Mouse (Mus musculus): Measurements from ENCODE around the gene Rnf31. TPM values are rescaled to one million over a fixed set of nuclear protein-coding genes. Genes with fewer than 3 reads are reported as not detected.

Gene Rnf31
- polyA plus RNA-seq, 1 experiment from 2014 or later: 18.2 TPM

DNA sequence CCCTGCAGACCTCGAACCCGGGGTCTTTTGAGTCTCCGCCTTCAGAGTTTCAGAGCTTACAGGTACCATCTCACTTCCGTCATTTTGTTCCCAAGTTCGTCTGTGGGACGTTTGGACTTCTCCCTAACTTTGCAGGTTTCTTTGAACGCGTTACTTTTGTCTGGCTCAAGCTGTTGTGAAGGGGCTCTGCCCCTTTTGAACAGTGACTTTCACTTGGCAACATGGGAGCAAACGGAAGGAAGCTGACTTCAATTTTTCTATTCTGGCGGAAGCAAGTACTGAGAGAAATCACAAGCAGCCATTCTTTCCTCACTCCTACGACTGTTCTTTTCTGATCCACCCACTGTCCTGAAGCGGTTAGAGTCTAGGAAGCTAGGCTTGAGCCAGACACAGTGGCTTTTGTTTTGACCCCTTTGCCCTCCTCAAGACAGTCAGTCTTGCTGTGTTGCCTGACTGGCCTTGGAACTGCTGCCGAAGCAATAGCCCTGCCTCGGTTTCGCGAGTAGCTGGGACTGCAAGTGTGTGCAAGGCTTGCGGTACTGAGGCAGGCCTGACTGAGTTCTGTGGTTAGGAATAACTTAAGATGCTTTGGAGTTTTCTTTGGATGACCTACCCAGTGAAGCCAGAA is 52.9 kb downstream of the Rnf31 start:
- Histone ChIP-seq H3K27me3 (replicated peaks; ENCODE audit: control insufficient read depth, insufficient read depth, low read length) (no peaks in the 10 kb centered on the region), H3K4me2 (replicated peaks; ENCODE audit: low read depth) (peak overlapping the region; percentile 66), H3K9me3 (ENCODE audit: control insufficient read depth) (no peaks in the 10 kb centered on the region), H3K9ac (ENCODE audit: low read depth, low read length) (peak overlapping the region; percentile 91; the same call in 1 of the 2 replicates), H3K36me3 (ENCODE audit: control insufficient read depth, insufficient read depth) (peaks cover 13% of the 10 kb centered on the region; the same call in 1 of the 2 replicates), H3K4me1 (replicated peaks; ENCODE audit: control insufficient read depth, insufficient read depth, low read length) (no peaks in the 10 kb centered on the region), H3K4me3 (ENCODE audit: low read depth, low read length) (peak overlapping the region; percentile 90), H3K27ac (ENCODE audit: low read depth, low read length) (peak overlapping the region; percentile 97)
- no peak for TF ChIP-seq CTCF (IDR thresholded peaks at IDR 0.05; ENCODE audit: low read depth)
- no peak for ATAC-seq
- WGBS: 10% methylated on average over 17 of the region's 17 CpGs

DNA sequence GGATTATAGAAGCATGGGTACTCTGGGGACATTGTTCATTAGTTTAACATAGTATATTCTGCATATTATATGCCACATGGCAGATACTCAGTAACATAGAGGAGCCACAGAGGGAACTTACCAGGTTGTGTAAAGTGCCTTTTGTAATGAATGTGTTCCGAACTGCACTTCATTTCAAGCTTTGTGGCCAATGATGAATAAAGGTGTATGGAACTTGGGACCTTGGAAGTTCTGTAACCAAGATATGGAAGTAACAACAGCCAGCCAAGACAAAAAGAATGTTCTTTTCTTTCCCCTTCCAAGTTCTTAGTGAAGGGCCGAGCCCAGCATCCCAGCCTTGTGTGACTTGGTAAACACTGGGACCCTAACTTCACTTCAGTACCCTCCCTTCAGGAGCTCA is 58.4 kb downstream of the Rnf31 start, which contains the start of gene Tssk4:
Gene Tssk4 (plus strand): TSS at position 301 of the 400 bp plus-strand sequence.
- Histone ChIP-seq H3K27ac (ENCODE audit: low read depth, low read length) (no peak within 1 kb of the TSS), H3K27me3 (replicated peaks; ENCODE audit: control insufficient read depth, insufficient read depth, low read length) (no peaks in the 10 kb centered on the region), H3K4me2 (replicated peaks; ENCODE audit: low read depth) (no peak within 1 kb of the TSS), H3K9ac (ENCODE audit: low read depth, low read length) (no peak within 1 kb of the TSS), H3K4me3 (ENCODE audit: low read depth, low read length) (no peak within 1 kb of the TSS), H3K4me1 (replicated peaks; ENCODE audit: control insufficient read depth, insufficient read depth, low read length) (no peaks in the 10 kb centered on the region), H3K36me3 (ENCODE audit: control insufficient read depth, insufficient read depth) (no peaks in the 10 kb centered on the region), H3K9me3 (ENCODE audit: control insufficient read depth) (no peaks in the 10 kb centered on the region)
- no peak for TF ChIP-seq CTCF (IDR thresholded peaks at IDR 0.05; ENCODE audit: low read depth)
- WGBS: 89% methylated on average over 2 of the region's 2 CpGs
- ATAC-seq: no peak

DNA sequence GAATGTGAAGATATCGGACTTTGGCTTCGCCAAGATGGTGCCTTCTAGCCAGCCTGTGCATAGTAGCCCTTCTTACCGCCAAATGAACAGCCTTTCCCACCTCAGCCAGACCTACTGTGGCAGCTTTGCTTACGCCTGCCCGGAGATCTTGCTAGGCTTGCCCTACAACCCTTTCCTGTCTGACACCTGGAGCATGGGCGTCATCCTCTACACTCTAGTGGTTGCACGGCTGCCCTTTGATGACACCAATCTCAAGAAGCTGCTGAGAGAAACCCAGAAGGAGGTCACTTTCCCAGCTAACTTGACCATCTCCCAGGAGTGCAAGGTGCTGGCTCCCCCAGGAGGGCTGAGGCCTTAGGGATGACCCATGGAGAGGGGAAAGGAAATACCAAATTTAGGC is 60.0 kb downstream of the Rnf31 start:
- Histone ChIP-seq H3K27ac (ENCODE audit: low read depth, low read length) (no peak overlapping the region), H3K9ac (ENCODE audit: low read depth, low read length) (no peak overlapping the region), H3K4me1 (replicated peaks; ENCODE audit: control insufficient read depth, insufficient read depth, low read length) (no peaks in the 10 kb centered on the region), H3K4me2 (replicated peaks; ENCODE audit: low read depth) (no peak overlapping the region), H3K9me3 (ENCODE audit: control insufficient read depth) (no peaks in the 10 kb centered on the region), H3K36me3 (ENCODE audit: control insufficient read depth, insufficient read depth) (no peaks in the 10 kb centered on the region), H3K4me3 (ENCODE audit: low read depth, low read length) (no peak overlapping the region), H3K27me3 (replicated peaks; ENCODE audit: control insufficient read depth, insufficient read depth, low read length) (no peaks in the 10 kb centered on the region)
- 88% methylated on average over 7 of the region's 7 CpGs for WGBS
- ATAC-seq: no peak
- TF ChIP-seq CTCF (IDR thresholded peaks at IDR 0.05; ENCODE audit: low read depth): no peak

Other genes with a start within 250 kb of the Rnf31 start
- gene Dhrs4, start 113.0 kb upstream of the Rnf31 start, polyA plus RNA-seq (2015; fragmentation: Nextera tagmentation; extraction: Ambion mirVana): 130 and 133 TPM in 2 replicates
- gene Carmil3, start 101.1 kb upstream of the Rnf31 start, polyA plus RNA-seq (2015; fragmentation: Nextera tagmentation; extraction: Ambion mirVana): 0.52 and 0.61 TPM in 2 replicates
- 0.24 and 0.39 TPM in 2 replicates for gene Cpne6, start 81.3 kb upstream of the Rnf31 start, polyA plus RNA-seq (2015; fragmentation: Nextera tagmentation; extraction: Ambion mirVana)
- gene Nrl, start 66.7 kb upstream of the Rnf31 start, polyA plus RNA-seq (2015; fragmentation: Nextera tagmentation; extraction: Ambion mirVana): not detected in 2 replicates
- 16.7 and 17.6 TPM in 2 replicates for gene Pck2, start 51.4 kb upstream of the Rnf31 start, polyA plus RNA-seq (2015; fragmentation: Nextera tagmentation; extraction: Ambion mirVana)
- gene Dcaf11, start 31.7 kb upstream of the Rnf31 start, polyA plus RNA-seq (2015; fragmentation: Nextera tagmentation; extraction: Ambion mirVana): 67.0 and 74.7 TPM in 2 replicates
- gene A730061H03Rik, start 31.3 kb upstream of the Rnf31 start, polyA plus RNA-seq (2015; fragmentation: Nextera tagmentation; extraction: Ambion mirVana): 1.2 and 1.8 TPM in 2 replicates
- 0.48 and 0.52 TPM in 2 replicates for gene Fitm1, start 16.1 kb upstream of the Rnf31 start, polyA plus RNA-seq (2015; fragmentation: Nextera tagmentation; extraction: Ambion mirVana)
- 283 and 287 TPM in 2 replicates for gene Psme1, start 13.6 kb upstream of the Rnf31 start, polyA plus RNA-seq (2015; fragmentation: Nextera tagmentation; extraction: Ambion mirVana)
- gene Emc9, start 6.4 kb upstream of the Rnf31 start, polyA plus RNA-seq (2015; fragmentation: Nextera tagmentation; extraction: Ambion mirVana): 21.6 TPM in 2 replicates
- 481 and 514 TPM in 2 replicates for gene Psme2, start 595 bp upstream of the Rnf31 start, polyA plus RNA-seq (2015; fragmentation: Nextera tagmentation; extraction: Ambion mirVana)
- 44.7 and 46.9 TPM in 2 replicates for gene Irf9, start 11.9 kb downstream of the Rnf31 start, polyA plus RNA-seq (2015; fragmentation: Nextera tagmentation; extraction: Ambion mirVana)
- gene Rec8, start 26.3 kb downstream of the Rnf31 start, polyA plus RNA-seq (2015; fragmentation: Nextera tagmentation; extraction: Ambion mirVana): 29.8 and 30.1 TPM in 2 replicates
- 28.0 and 29.8 TPM in 2 replicates for gene Ipo4, start 44.2 kb downstream of the Rnf31 start, polyA plus RNA-seq (2015; fragmentation: Nextera tagmentation; extraction: Ambion mirVana)
- gene Gm49378, start 46.2 kb downstream of the Rnf31 start, polyA plus RNA-seq (2015; fragmentation: Nextera tagmentation; extraction: Ambion mirVana): 2.3 and 2.7 TPM in 2 replicates
- gene Tm9sf1, start 52.1 kb downstream of the Rnf31 start, polyA plus RNA-seq (2015; fragmentation: Nextera tagmentation; extraction: Ambion mirVana): 94.6 and 95.9 TPM in 2 replicates
- gene Tssk4, start 58.5 kb downstream of the Rnf31 start, polyA plus RNA-seq (2015; fragmentation: Nextera tagmentation; extraction: Ambion mirVana): 0.65 and 0.69 TPM in 2 replicates
- gene Mdp1, start 68.8 kb downstream of the Rnf31 start, polyA plus RNA-seq (2015; fragmentation: Nextera tagmentation; extraction: Ambion mirVana): 85.1 and 94.0 TPM in 2 replicates
- gene Gmpr2, start 80.2 kb downstream of the Rnf31 start, polyA plus RNA-seq (2015; fragmentation: Nextera tagmentation; extraction: Ambion mirVana): 21.3 and 24.4 TPM in 2 replicates
- gene Nedd8, start 80.4 kb downstream of the Rnf31 start, polyA plus RNA-seq (2015; fragmentation: Nextera tagmentation; extraction: Ambion mirVana): 385 and 387 TPM in 2 replicates
- 20.6 and 21.9 TPM in 2 replicates for gene Tinf2, start 90.1 kb downstream of the Rnf31 start, polyA plus RNA-seq (2015; fragmentation: Nextera tagmentation; extraction: Ambion mirVana)
- 1.1 and 1.3 TPM in 2 replicates for gene Tgm1, start 122.2 kb downstream of the Rnf31 start, polyA plus RNA-seq (2015; fragmentation: Nextera tagmentation; extraction: Ambion mirVana)
- 24.0 and 25.6 TPM in 2 replicates for gene Rabggta, start 130.6 kb downstream of the Rnf31 start, polyA plus RNA-seq (2015; fragmentation: Nextera tagmentation; extraction: Ambion mirVana)
- 466 and 476 TPM in 2 replicates for gene Dhrs1, start 154.0 kb downstream of the Rnf31 start, polyA plus RNA-seq (2015; fragmentation: Nextera tagmentation; extraction: Ambion mirVana)
- 14.4 and 14.9 TPM in 2 replicates for gene Nop9, start 154.0 kb downstream of the Rnf31 start, polyA plus RNA-seq (2015; fragmentation: Nextera tagmentation; extraction: Ambion mirVana)
- 366 and 385 TPM in 2 replicates for gene Cideb, start 166.8 kb downstream of the Rnf31 start, polyA plus RNA-seq (2015; fragmentation: Nextera tagmentation; extraction: Ambion mirVana)
- gene Ltb4r2, start 169.7 kb downstream of the Rnf31 start, polyA plus RNA-seq (2015; fragmentation: Nextera tagmentation; extraction: Ambion mirVana): 6.7 and 9.0 TPM in 2 replicates
- 3.8 and 4.1 TPM in 2 replicates for gene Ltb4r1, start 174.3 kb downstream of the Rnf31 start, polyA plus RNA-seq (2015; fragmentation: Nextera tagmentation; extraction: Ambion mirVana)
- 3.5 and 4.3 TPM in 2 replicates for gene Adcy4, start 192.4 kb downstream of the Rnf31 start, polyA plus RNA-seq (2015; fragmentation: Nextera tagmentation; extraction: Ambion mirVana)
- gene Ripk3, start 197.2 kb downstream of the Rnf31 start, polyA plus RNA-seq (2015; fragmentation: Nextera tagmentation; extraction: Ambion mirVana): 39.2 and 47.3 TPM in 2 replicates
- 5.9 and 6.1 TPM in 2 replicates for gene Nfatc4, start 231.4 kb downstream of the Rnf31 start, polyA plus RNA-seq (2015; fragmentation: Nextera tagmentation; extraction: Ambion mirVana)

All from intestine, postnatal 0 days (tissue).